Mouse (Mus musculus) layer of hippocampus, adult 9-11 months (tissue): Measurements from ENCODE around the gene Gm10295.

Experiments
- DNase-seq: peaks from one replicate; pipeline ENCODE4 v3.0.0; 2022

Gene Gm10295

DNA sequence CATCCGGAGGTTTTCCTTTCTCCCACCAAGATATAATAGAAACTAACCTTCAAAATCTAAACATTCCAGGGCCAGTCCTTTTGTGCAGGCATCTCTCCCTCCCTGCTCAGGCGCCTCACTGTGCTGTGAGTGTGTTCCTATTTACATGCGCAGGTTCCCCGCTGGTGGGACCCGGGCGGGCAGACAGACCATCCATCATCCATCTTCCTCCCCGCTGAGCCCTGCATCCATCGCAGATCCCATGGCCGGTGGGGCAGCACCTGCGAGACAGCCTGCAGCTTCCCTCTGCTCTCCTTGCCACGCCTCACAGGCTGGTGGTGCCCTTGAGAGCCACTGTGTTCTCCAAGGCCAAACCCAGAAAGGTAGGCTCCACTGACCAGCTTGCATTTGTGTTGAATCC lies at the start of gene Gm10295:
Gene Gm10295 (minus strand): TSS at position 122 of the 400 bp plus-strand sequence.
- no peak for DNase-seq

GRCm38 (mm10) chr7:71401032-71401431 lies 49.7 kb upstream of the Gm10295 start:
- no peak for DNase-seq

DNA sequence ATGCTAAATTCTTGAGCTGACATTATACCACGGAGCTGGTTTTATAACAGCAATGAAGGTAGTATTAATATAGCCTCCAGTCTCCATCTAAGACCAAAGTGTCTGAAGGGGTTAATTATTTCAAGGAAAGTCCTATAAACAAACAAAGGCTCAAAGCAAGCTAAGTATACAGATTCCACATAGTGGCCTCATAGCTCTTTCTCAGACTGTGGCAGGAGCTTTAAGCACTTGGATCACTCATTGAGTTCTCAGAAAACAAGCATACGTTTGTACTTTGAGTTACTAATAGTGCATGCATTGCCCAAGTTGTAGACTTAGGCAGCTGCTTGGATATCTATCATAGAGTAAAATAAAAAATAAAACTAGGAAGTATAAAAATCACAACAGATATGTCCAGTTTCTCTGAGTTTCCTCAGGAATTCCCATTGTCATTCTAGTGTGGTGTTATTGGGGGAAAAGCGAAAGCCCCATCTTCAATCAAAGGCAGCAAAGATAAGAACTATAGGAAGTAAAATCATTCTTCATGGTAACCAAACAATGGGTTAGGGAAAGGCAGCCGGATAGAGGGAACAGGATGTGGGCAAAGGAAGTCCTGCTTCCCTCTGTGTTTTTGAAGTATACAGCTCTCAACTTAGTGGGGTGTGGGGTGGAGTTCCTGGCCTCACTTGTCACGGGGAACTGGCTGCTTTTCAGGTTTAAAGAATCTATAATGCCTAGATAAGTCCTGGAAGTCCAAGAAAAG lies 48.8 kb upstream of the Gm10295 start:
- DNase-seq: no peak

DNA sequence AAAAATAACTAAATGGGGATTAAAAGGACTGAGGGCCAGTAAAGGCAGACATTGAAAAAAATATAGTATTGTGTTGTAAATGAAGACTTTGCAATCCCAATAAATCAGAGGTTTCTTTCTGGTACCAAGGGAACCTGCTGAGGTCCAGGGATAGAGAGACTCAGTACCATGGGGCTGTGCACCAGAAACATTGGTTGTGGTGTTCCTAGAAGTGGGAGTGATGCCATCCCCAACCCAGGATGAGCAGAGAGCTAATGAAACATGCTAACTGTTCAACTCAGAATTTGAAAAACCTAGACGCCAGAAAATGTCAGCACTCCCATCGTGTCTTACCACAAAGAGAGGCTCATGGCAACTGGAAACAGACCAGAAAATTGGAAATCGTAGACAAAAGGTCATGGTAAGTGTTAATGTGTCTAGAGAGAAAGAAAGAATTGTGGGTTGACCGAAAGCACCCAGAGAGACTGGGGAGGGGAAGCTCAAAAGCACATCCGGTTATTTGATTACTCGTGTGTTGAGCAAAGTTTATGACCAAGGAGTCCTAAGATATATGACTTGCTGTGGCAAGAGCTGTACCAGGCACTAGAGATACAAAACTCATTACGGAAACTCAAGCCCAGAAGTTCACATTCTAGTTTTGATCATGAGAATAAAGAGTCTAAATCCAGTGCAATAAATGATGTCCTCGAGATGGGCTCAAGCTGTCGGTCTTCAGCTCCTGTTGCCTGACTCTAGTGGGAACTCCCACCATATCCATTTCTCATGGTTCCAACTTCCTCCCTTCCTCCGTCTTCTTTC lies 47.9 kb upstream of the Gm10295 start:
- no peak for DNase-seq

GRCm38 (mm10) chr7:71398389-71398788 lies 47.1 kb upstream of the Gm10295 start:
- DNase-seq: no peak

DNA sequence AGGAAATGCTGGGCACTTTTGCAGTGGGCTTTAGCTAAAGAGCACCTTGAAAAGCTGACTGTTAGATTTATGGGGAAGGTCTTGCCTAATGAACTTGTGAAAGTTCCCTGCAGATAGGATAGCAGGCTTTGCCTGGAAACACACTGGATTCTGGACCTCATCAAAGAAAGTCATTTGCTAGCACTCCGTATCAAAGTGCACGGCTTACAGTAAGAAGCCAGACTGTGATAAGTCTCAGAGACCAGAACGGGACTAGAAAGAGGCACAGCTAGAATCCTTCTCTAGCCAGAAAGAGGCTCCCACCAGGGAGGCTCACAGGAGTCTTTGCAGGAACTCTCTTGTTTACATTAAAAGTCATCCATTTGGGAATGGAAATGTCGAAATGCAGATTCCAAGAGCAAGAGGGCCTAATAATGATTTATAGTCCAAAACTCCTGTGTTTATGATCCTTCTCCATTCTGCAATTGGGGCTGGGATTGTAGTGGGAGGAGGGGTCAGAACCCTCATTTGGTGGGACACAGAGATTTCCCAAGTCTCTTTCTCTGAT lies 41.6 kb upstream of the Gm10295 start:
- no peak for DNase-seq

GRCm38 (mm10) chr7:71391333-71391732 lies 40.0 kb upstream of the Gm10295 start:
- DNase-seq: no peak

GRCm38 (mm10) chr7:71390291-71390690 lies 39.0 kb upstream of the Gm10295 start:
- no peak for DNase-seq

GRCm38 (mm10) chr7:71386050-71386449 lies 34.8 kb upstream of the Gm10295 start:
- DNase-seq: no peak

- DNase-seq: no peak
Measured at GRCm38 (mm10) chr7:71384921-71385320, 33.6 kb upstream of the Gm10295 start.

GRCm38 (mm10) chr7:71383341-71384130 lies 32.3 kb upstream of the Gm10295 start:
- DNase-seq: peak; percentile 53

- no peak for DNase-seq
Measured at GRCm38 (mm10) chr7:71379826-71380825, 28.8 kb upstream of the Gm10295 start.

DNA sequence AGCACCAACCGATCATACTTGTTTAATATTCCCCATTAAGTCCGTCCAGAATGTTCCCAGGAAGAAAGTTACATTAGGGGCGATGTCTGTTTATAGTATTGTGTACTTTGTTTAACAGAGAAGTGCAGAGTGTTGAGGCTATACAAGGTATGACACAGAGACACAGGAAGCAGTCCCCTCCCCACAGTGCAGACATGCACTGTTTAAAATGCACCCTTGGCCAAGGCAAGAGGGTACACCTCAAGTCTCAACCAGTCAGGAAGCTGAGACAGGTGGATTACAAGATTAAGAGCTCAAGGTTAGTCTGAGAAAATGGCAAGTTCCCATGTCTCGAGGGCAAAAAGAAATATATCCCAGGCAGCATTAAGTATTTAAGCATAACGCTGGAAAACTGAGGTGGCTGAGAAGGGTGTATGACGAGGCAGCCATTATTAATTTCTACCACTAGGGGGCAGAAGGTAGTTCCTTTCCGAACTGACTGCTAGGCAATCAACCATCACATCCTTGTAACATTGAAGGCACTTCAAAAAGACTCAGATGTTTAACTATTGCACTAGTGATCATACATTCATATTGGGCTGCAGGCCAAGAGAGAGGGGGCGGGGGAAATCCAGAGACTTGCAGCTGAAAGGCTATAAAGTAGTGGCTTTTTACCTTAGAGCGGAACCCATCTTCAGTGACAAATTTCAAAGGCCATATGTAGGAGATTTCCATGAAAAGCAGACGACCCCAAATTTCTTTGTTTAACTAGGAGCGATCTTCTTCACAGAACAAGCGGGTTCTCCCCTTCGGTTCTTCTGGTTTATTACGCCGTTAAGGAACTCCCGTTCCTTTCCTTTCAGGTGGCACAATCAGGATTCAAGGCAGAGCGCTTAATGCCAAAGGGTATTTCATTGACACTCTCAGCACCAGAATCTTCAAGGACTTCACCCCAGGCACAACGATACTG lies 27.8 kb upstream of the Gm10295 start:
- DNase-seq: peak; percentile 8

- DNase-seq: no peak
Measured at GRCm38 (mm10) chr7:71377983-71378382, 26.7 kb upstream of the Gm10295 start.

DNA sequence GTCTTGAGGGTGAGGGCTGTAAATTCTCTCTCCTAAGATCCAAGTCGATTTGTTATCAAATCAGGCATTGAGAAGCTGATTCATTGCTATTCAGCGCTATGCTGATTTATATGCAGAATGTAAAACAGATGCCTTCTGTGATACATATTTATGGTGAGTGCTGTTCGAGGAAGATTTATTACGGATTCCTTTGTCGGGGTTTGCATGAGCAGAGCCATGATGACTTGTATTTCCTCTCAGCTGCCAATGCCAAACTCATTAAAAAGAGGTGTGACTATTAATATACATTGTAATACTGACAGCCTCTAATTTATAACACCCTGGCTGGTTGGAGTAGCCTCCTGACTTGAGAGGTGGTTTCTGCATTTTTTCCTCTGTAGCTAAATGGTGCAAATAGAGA lies 22.8 kb upstream of the Gm10295 start:
- DNase-seq: peak; percentile 10

- DNase-seq: no peak
Measured at GRCm38 (mm10) chr7:71371916-71372315, 20.6 kb upstream of the Gm10295 start.

DNA sequence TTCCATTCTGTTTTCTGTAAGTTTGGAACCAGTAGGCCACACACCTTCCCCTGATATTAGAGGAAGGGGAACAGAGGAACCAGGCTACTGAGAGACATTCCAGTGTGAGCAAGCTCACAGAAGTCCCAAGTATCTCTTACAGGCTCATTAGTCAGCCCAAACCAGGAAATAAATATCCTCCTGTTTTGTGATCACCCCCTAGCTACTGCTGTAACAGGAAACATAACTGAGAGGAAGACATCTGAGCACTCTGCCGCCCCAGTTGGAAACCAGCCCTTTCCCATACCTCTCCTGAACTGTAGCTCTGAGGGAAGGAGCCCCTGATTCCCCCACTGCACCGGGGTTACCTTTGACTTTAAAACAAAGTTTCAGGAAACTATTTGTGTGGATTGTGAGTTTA lies 19.5 kb upstream of the Gm10295 start:
- no peak for DNase-seq

DNA sequence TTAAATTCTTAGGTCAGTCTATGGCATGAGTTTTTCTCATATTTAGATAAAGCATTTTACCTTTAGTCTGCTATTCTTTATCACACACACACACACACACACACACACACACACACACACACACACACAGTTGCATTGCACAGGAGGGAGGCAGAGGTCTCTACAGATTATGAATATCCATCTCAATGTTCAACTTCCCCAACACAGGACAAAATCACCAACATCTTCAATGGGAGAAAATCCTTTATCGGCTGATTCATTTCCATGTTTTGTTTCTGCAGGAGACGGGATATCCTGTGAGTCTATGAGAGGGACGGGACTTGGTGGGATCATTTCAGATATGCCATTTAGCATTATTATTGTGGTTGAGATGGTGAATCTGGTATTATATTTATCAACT lies 18.8 kb upstream of the Gm10295 start:
- DNase-seq: no peak

- DNase-seq: no peak
Measured at GRCm38 (mm10) chr7:71368543-71369181, 17.4 kb upstream of the Gm10295 start.

- no peak for DNase-seq
Measured at GRCm38 (mm10) chr7:71355596-71355995, 4.3 kb upstream of the Gm10295 start.
